Mouse (Mus musculus) ovary, postnatal 14 days (tissue): ENCODE measurements at regions not wholly inside any gene's neighbourhood (a gene's known extent, or its start where the extent isn't known, plus 50 kb on each side); places are given as distances from the start of the nearest gene placed in this dataset.

Experiments
- DNase-seq: peaks from one replicate; pipeline ENCODE4 v3.0.0; 2022; ENCODE audit warnings: low spot score

DNA sequence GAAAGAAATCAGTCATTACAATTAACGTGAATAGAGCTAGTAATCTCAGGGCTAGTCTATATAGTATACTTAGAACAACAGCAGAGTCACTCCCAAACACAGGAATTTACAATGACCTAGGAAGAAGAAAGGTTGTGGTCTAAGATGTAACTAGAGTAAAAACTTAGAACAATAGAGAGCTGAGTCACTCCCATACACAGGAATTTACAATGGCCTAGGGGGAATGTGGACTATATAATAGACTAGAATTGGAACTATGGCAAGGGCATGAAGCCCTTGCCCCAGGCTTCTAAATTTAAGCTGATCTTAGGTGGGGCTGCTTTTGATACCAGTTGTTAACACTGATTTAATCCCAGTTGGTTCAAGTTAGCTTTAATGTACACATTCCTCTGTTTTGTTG, 1956.9 kb upstream of the Cdh20 start:
- no peak for DNase-seq

GRCm38 (mm10) chr1:102825056-102825455, 1943.3 kb upstream of the Cdh20 start:
- DNase-seq: peak; percentile 1

DNA sequence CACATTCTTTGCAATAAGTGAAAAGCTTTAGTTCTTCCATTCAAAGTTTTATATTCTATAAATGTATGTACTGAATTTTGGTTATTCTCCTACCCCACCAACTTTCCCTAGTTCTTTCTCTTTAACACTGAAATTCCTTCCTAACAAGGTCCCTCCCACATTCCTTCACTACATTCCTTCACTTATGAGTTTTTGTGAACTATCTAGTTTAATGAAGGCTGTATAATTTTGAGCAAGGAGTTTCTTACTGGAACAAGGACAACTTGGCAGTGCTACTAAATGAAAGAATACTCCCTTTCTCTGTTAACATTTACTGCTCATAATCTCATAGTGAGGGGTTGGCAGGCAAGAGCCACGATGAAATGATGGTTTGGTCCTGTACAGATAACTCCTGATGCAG, 1905.9 kb upstream of the Cdh20 start:
- DNase-seq: no peak

DNA sequence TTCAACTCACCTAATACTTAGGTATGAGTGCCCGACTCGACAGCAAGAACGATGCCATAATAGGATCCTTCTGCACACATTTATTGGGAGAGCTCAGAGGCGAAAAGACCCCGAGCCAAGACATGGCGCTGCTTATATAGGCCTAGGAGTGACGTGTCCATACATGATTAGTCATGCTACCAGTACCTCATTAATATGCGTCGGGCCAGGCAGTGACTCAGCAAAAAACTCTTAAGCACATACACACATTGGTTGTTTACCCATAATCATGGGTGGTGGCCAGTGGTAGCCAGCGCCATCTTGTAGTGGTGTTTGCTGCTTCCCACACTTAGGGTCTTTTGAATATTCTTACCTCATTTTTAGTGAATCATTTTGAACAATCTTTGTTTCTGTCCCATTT, 1889.2 kb upstream of the Cdh20 start:
- DNase-seq: no peak

- DNase-seq: no peak
Measured at GRCm38 (mm10) chr1:102899174-102899573, 1869.2 kb upstream of the Cdh20 start.

- no peak for DNase-seq
Measured at GRCm38 (mm10) chr1:102923150-102923549, 1845.2 kb upstream of the Cdh20 start.
